Mouse (Mus musculus) intestine, embryonic 14.5 days (tissue): ENCODE measurements around the gene Epb41l3. TPM values are rescaled to one million over a fixed set of nuclear protein-coding genes. Genes with fewer than 3 reads are reported as not detected.

Source experiments
- ATAC-seq: fragments of 200-750 bp; cut with Nextera tagmentation; replicated peaks from 2 replicates; pipeline ENCODE4 v1.8.0; 2017; ENCODE audit warnings: low read depth, moderate number of reproducible peaks, moderate TSS enrichment, moderate library complexity; ENCODE audit not compliant: low FRiP score, low TSS enrichment
- DNase-seq: peaks from one replicate; pipeline ENCODE4 v3.0.0-alpha.2; 2018; ENCODE audit warnings: low spot score
- H3K27ac ChIP-seq: fragments of 300-500 bp; sonication (generic); 2 replicates; pipeline ENCODE4 v1.5.1; 2014; ENCODE audit warnings: low read depth, mild to moderate bottlenecking, control low read depth
- H3K27me3 ChIP-seq: fragments of 300-500 bp; sonication (generic); replicated peaks from 2 replicates; pipeline ENCODE4 v1.6.1; 2014; ENCODE audit warnings: low read length, control low read depth; ENCODE audit not compliant: control insufficient read depth, insufficient read depth
- H3K36me3 ChIP-seq: fragments of 300-500 bp; sonication (generic); 2 replicates; pipeline ENCODE4 v1.6.1; 2014; ENCODE audit warnings: low read length, control low read depth; ENCODE audit not compliant: control insufficient read depth, insufficient read depth
- H3K4me1 ChIP-seq: fragments of 300-500 bp; sonication (generic); replicated peaks from 2 replicates; pipeline ENCODE4 v1.6.1; 2014; ENCODE audit warnings: low read length, control low read depth, mixed read lengths; ENCODE audit not compliant: control insufficient read depth, insufficient read depth
- H3K4me2 ChIP-seq: fragments of 300-500 bp; sonication (generic); 2 replicates; pipeline ENCODE4 v1.6.1; 2014; ENCODE audit warnings: low read length
- H3K4me3 ChIP-seq: fragments of 300-500 bp; sonication (generic); 2 replicates; pipeline ENCODE4 v1.5.1; 2014; ENCODE audit warnings: low read depth, low read length, control low read depth, mixed read lengths
- H3K9ac ChIP-seq: fragments of 300-500 bp; sonication (generic); 2 replicates; pipeline ENCODE4 v1.6.1; 2014; ENCODE audit warnings: mild to moderate bottlenecking, low read length
- H3K9me3 ChIP-seq: fragments of 300-500 bp; sonication (generic); 2 replicates; pipeline ENCODE4 v1.6.1; 2016; ENCODE audit warnings: low read length, control low read depth; ENCODE audit not compliant: control insufficient read depth
- WGBS: fragments of 180-500 bp; shearing (Covaris S2); extraction: QIAGEN DNeasy Blood & Tissue Kit; methylation state at CpG from one replicate; pipeline ENCODE4 v1.1.7; 2014; 5-methylcytosine and 5-hydroxymethylcytosine counted together
- polyA plus RNA-seq: library from polyadenylated mRNA; unstranded; fragments of >200 nt; fragmentation: Nextera tagmentation; extraction: Ambion mirVana; gene quantifications from 2 replicates; pipeline ENCODE4 v1.2.1, GENCODE M21; 2014

Epb41l3 gene
- polyA plus RNA-seq, 1 experiment from 2014 or later = 103 TPM

GRCm38 (mm10) chr17:69157101-69157808 is 81.8 kb downstream of the Epb41l3 start:
- under 1% methylated on average over 54 of the region's 66 CpGs for WGBS
- ATAC-seq (peak; percentile 66), DNase-seq (peak; percentile 63)
- Histone ChIP-seq H3K4me3 (peak overlapping the region; percentile 88), H3K9me3 (no peaks in the 10 kb centered on the region), H3K27me3 (no peaks in the 10 kb centered on the region), H3K27ac (peak overlapping the region; percentile 27), H3K4me2 (peak overlapping the region; percentile 87), H3K4me1 (no peaks in the 10 kb centered on the region), H3K36me3 (no peaks in the 10 kb centered on the region), H3K9ac (peak overlapping the region; percentile 64)

DNA sequence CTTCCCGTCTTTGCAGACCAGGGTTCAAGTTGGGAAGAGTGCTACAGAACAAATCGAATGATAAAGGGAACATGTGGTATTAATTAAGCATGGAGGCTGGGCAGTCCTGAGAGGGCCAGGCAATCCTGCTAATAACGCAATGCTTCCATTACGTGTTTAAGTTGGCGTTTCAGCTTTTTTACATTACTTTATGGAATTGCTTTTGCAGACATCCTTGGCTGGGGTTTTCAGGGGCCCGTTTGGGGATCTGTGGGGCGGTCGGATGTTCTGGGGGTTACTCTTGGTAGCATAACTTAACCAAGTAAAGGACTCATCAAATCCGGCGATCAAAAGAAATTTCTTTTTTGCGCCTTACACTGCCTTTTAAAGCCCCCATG is 82.3 kb downstream of the Epb41l3 start:
- H3K9ac ChIP-seq = peak overlapping the region; percentile 64; the same call in 1 of the 2 replicates
- peak overlapping the region; percentile 87 for H3K4me2 ChIP-seq
- H3K4me3 ChIP-seq = peak overlapping the region; percentile 88
- no peaks in the 10 kb centered on the region for H3K36me3 ChIP-seq
- no peaks in the 10 kb centered on the region for H3K9me3 ChIP-seq
- H3K4me1 ChIP-seq = no peaks in the 10 kb centered on the region
- peak; percentile 61 for DNase-seq
- no peak overlapping the region for H3K27ac ChIP-seq
- no peaks in the 10 kb centered on the region for H3K27me3 ChIP-seq
- ATAC-seq = no peak
- 10% methylated on average over 11 of the region's 11 CpGs for WGBS

DNA sequence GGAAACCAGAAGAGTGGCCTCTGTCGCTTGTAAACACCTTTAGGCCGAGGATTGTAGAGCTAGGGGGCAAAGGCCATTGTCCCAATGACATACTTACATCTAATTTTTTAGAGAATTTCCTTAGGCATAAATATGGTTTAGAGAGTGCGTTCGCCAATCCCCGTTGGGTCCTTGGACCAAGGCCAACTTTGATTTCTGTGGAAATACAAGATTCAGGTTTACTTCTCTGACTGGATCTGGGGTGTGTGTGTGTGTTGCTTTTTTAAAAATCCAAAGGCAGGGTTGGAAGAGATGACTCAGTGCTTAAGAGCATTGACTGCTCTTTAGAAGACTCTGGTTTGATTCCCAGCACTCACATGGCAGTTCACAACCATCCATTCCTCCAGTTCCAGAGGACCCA is 83.2 kb downstream of the Epb41l3 start:
- WGBS = 84% methylated on average over 5 of the region's 5 CpGs
- H3K9ac ChIP-seq = no peak overlapping the region
- H3K36me3 ChIP-seq = no peaks in the 10 kb centered on the region
- H3K4me2 ChIP-seq = no peak overlapping the region
- no peaks in the 10 kb centered on the region for H3K27me3 ChIP-seq
- no peak overlapping the region for H3K4me3 ChIP-seq
- DNase-seq (no peak), ATAC-seq (no peak)
- H3K4me1 ChIP-seq = no peaks in the 10 kb centered on the region
- no peaks in the 10 kb centered on the region for H3K9me3 ChIP-seq
- H3K27ac ChIP-seq = no peak overlapping the region

DNA sequence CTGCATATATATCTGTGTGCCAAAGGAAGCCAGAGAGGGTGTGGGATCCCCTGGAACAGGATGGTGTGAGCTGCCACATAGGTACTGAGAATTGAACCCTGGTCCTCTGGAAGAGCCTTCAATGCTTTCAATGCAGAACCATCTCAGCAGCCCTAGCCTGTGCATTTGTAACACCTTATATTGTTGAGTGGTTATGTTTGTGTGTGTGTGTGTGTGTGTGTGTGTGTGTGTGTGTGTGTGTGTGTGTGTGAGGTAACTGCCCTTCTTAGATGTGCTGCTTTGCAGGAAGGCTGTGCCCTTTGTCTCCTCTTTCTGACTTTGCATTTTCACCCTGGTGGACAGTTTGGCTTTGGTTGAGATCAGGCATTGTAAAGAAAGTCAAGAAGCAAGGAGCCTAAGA is 87.2 kb downstream of the Epb41l3 start:
- H3K27me3 ChIP-seq = no peaks in the 10 kb centered on the region
- H3K9ac ChIP-seq = no peak overlapping the region
- H3K9me3 ChIP-seq = no peaks in the 10 kb centered on the region
- no peaks in the 10 kb centered on the region for H3K4me1 ChIP-seq
- no peak overlapping the region for H3K4me2 ChIP-seq
- H3K36me3 ChIP-seq = no peaks in the 10 kb centered on the region
- H3K4me3 ChIP-seq = no peak overlapping the region
- DNase-seq (no peak), ATAC-seq (no peak)
- H3K27ac ChIP-seq = no peak overlapping the region

- H3K36me3 ChIP-seq = no peaks in the 10 kb centered on the region
- DNase-seq (no peak), ATAC-seq (no peak)
- 65% methylated on average over 16 of the region's 16 CpGs for WGBS
- no peaks in the 10 kb centered on the region for H3K27me3 ChIP-seq
- H3K4me2 ChIP-seq = no peak overlapping the region
- no peak overlapping the region for H3K27ac ChIP-seq
- no peaks in the 10 kb centered on the region for H3K9me3 ChIP-seq
- peaks cover 15% of the 10 kb centered on the region for H3K4me1 ChIP-seq
- no peak overlapping the region for H3K9ac ChIP-seq
- no peak overlapping the region for H3K4me3 ChIP-seq
Measured at GRCm38 (mm10) chr17:69176949-69177501, 101.5 kb downstream of the Epb41l3 start.

DNA sequence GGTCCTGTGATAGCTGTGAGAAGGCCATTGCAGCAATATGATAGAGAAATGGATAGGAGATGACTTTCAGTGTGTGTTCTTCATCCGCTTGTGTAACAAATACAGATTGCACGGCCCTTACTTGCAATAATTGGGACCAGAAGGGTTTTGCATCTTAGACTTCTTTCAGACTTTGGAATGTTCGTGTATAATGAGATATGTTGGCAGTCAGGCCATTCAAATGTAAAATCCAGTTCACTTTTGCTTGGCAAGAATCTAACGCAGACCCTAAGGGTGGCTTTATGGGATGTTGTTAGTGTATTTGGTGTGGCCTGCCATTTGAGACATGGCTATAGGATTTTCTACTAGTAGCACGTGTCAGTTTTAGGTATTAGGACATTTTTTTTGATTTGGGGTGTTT is 102.5 kb downstream of the Epb41l3 start:
- no peaks in the 10 kb centered on the region for H3K27me3 ChIP-seq
- no peak overlapping the region for H3K4me2 ChIP-seq
- H3K9ac ChIP-seq = no peak overlapping the region
- 87% methylated on average over 5 of the region's 5 CpGs for WGBS
- H3K9me3 ChIP-seq = no peaks in the 10 kb centered on the region
- H3K4me1 ChIP-seq = peaks cover 19% of the 10 kb centered on the region
- no peak for DNase-seq
- no peaks in the 10 kb centered on the region for H3K36me3 ChIP-seq
- no peak for ATAC-seq
- no peak overlapping the region for H3K27ac ChIP-seq
- H3K4me3 ChIP-seq = no peak overlapping the region

- Histone ChIP-seq H3K4me1 (peaks cover 19% of the 10 kb centered on the region), H3K27ac (peak overlapping the region; percentile 54; the same call in 1 of the 2 replicates), H3K4me3 (no peak overlapping the region), H3K9ac (no peak overlapping the region), H3K36me3 (no peaks in the 10 kb centered on the region), H3K4me2 (peak overlapping the region; percentile 36), H3K27me3 (no peaks in the 10 kb centered on the region), H3K9me3 (no peaks in the 10 kb centered on the region)
- WGBS = 24% methylated on average over 12 of the region's 12 CpGs
- DNase-seq (no peak), ATAC-seq (0 out of 2 replicates have a peak, but pooled peaks have one; percentile 47)
Measured at GRCm38 (mm10) chr17:69180905-69181559, 105.5 kb downstream of the Epb41l3 start.

DNA sequence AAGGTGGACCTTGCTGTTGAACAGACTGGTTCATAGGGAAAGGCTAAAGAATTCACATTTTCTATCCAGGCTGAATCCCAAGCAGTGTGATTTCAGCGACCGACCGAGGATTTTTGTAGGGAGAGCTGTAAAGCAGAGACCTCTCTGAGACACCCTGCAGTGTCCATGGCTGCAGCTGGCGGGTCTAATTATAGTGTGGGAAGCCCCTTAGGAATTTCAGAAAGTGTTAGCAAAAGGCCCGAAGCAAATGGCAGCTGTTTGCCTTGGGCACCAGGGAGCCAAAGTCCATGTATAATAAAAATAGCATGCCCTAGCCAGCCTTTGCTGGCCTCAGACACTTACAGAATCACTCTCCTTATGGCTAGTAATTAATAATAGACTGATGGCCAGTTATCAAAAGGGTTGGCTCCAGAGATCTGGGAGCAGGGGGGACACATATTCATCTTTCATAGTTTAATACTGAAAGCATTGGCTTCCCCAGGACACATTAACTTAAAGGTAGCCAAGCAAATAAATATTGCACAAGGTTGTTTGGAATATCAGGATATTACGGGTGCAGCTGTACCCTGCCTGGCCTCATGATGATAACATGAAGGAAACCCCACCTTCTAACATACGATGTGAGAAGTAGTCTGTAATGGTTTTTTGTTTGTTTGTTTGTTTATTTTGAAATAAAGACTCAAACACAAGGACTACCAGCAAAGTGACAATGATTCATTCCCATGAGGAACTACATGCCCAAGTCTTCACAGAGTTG is 106.3 kb downstream of the Epb41l3 start:
- H3K4me3 ChIP-seq = no peak overlapping the region
- no peak overlapping the region for H3K9ac ChIP-seq
- no peaks in the 10 kb centered on the region for H3K27me3 ChIP-seq
- peaks cover 19% of the 10 kb centered on the region for H3K4me1 ChIP-seq
- peak; percentile 66 for DNase-seq
- peak; percentile 69 for ATAC-seq
- H3K36me3 ChIP-seq = no peaks in the 10 kb centered on the region
- 20% methylated on average over 7 of the region's 7 CpGs for WGBS
- H3K27ac ChIP-seq = peak overlapping the region; percentile 54; the same call in 1 of the 2 replicates
- H3K9me3 ChIP-seq = no peaks in the 10 kb centered on the region
- H3K4me2 ChIP-seq = peak overlapping the region; percentile 36
